Mouse (Mus musculus) MEL (cell line): ENCODE data around the gene Plcg2. TPM values are rescaled to one million over a fixed set of nuclear protein-coding genes. Genes with fewer than 3 reads are reported as not detected.
A peak's percentile ranks its signal among the peaks of the same experiment; 100 is the strongest.

Experiments
- DNase-seq: peaks from one replicate; pipeline ENCODE4 v3.0.0; 2011; ENCODE audit warnings: low read depth, low spot score
- H3K27ac ChIP-seq: 2 replicates; pipeline ENCODE4 v1.5.1; 2012; ENCODE audit warnings: low read depth, mild to moderate bottlenecking, control low read depth, low read length, moderate library complexity; ENCODE audit not compliant: control insufficient read depth
- H3K27me3 ChIP-seq, 2 experiments: fragments of 150-350 bp in 1 of 2; sonication (generic) in 1 of 2; 2 replicates each; pipeline ENCODE4 v1.6.1; 2012; ENCODE audit warnings: low read length in 2 of 2, mild to moderate bottlenecking in 2 of 2, improper control_type of control experiment in 1 of 2, moderate library complexity in 1 of 2; ENCODE audit not compliant: insufficient read depth in 2 of 2, control insufficient read depth in 1 of 2
- H3K36me3 ChIP-seq, 2 experiments: 2 replicates each; pipeline ENCODE4 v1.6.1; 2012 to 2014; ENCODE audit warnings: low read length in 2 of 2, improper control_type of control experiment in 1 of 2, inconsistent platforms in 1 of 2, mild to moderate bottlenecking in 1 of 2; ENCODE audit not compliant: insufficient read depth in 2 of 2, control insufficient read depth in 1 of 2
- H3K4me1 ChIP-seq, 2 experiments: fragments of 150-350 bp in 1 of 2; sonication (generic) in 1 of 2; 2 replicates each; pipeline ENCODE4 v1.6.1; 2012; ENCODE audit warnings: low read length in 2 of 2, improper control_type of control experiment in 1 of 2, mild to moderate bottlenecking in 1 of 2; ENCODE audit not compliant: insufficient read depth in 2 of 2, control insufficient read depth in 1 of 2
- H3K4me3 ChIP-seq, 2 experiments: fragments of 150-350 bp in 1 of 2; sonication (generic) in 1 of 2; 2 replicates each; pipeline ENCODE4 v1.5.1; 2012; ENCODE audit warnings: low read depth in 2 of 2, low read length in 2 of 2, mild to moderate bottlenecking in 2 of 2, moderate library complexity in 2 of 2, control low read depth in 1 of 2, improper control_type of control experiment in 1 of 2; ENCODE audit not compliant: control insufficient read depth in 1 of 2, insufficient read depth in 1 of 2
- H3K79me2 ChIP-seq: 2 replicates; pipeline ENCODE4 v1.6.1; 2012; ENCODE audit warnings: mild to moderate bottlenecking, low read length, moderate library complexity; ENCODE audit not compliant: control insufficient read depth, poor library complexity, insufficient read depth
- H3K9ac ChIP-seq: 2 replicates; pipeline ENCODE4 v1.6.1; 2012; ENCODE audit warnings: low read depth, mild to moderate bottlenecking, control low read depth, low read length, moderate library complexity; ENCODE audit not compliant: control insufficient read depth, poor library complexity, severe bottlenecking
- H3K9me3 ChIP-seq: fragments of 150-350 bp; sonication (generic); replicated peaks from 2 replicates; pipeline ENCODE4 v1.6.1; 2012; ENCODE audit warnings: mild to moderate bottlenecking, low read length, improper control_type of control experiment, moderate library complexity; ENCODE audit not compliant: insufficient read depth
- BHLHE40 ChIP-seq: IDR thresholded peaks from 2 replicates; pipeline ENCODE4 v1.6.1; 2012; ENCODE audit warnings: low read depth, mild to moderate bottlenecking, inconsistent platforms, low read length, improper control_type of control experiment, borderline replicate concordance
- CHD1 ChIP-seq: IDR thresholded peaks from 2 replicates; pipeline ENCODE4 v1.6.1; 2012; ENCODE audit warnings: low read depth, mild to moderate bottlenecking, inconsistent platforms, low read length, improper control_type of control experiment
- CHD2 ChIP-seq: IDR thresholded peaks from 2 replicates; pipeline ENCODE4 v1.6.1; 2011; ENCODE audit warnings: low read length, improper control_type of control experiment
- CTCF ChIP-seq, 3 experiments: IDR thresholded peaks in 2 of 3; conservative IDR thresholded peaks in 1 of 3; 2 replicates each; pipeline ENCODE4 v1.5.1; 2011 to 2012; ENCODE audit warnings: low read length in 3 of 3, low read depth in 2 of 3, mild to moderate bottlenecking in 2 of 3, improper control_type of control experiment in 1 of 3, inconsistent platforms in 1 of 3, mixed read lengths in 1 of 3, moderate library complexity in 1 of 3; ENCODE audit not compliant: control insufficient read depth in 1 of 3, insufficient read depth in 1 of 3, poor library complexity in 1 of 3, severe bottlenecking in 1 of 3
- EP300 ChIP-seq, 2 experiments: IDR thresholded peaks; 2 replicates each; pipeline ENCODE4 v1.6.1; 2011; ENCODE audit warnings: improper control_type of control experiment in 2 of 2, low read length in 2 of 2, low read depth in 1 of 2, mild to moderate bottlenecking in 1 of 2
- GATA1 ChIP-seq: IDR thresholded peaks from 2 replicates; pipeline ENCODE4 v1.6.1; 2011; ENCODE audit warnings: low read depth, low read length, improper control_type of control experiment
- JUND ChIP-seq: IDR thresholded peaks from 2 replicates; pipeline ENCODE4 v1.6.1; 2011; ENCODE audit warnings: low read depth, mild to moderate bottlenecking, improper control_type of control experiment, low read length
- MAFK ChIP-seq: IDR thresholded peaks from 2 replicates; pipeline ENCODE4 v1.6.1; 2011; ENCODE audit warnings: low read depth, mild to moderate bottlenecking, low read length, improper control_type of control experiment, borderline replicate concordance
- MEF2A ChIP-seq: IDR thresholded peaks from 2 replicates; pipeline ENCODE4 v1.6.1; 2014; ENCODE audit warnings: low read depth, mild to moderate bottlenecking, inconsistent platforms, low read length, improper control_type of control experiment; ENCODE audit not compliant: poor library complexity, insufficient replicate concordance, severe bottlenecking; ENCODE audit errors: extremely low read depth
- MYB ChIP-seq: IDR thresholded peaks from 2 replicates; pipeline ENCODE4 v1.6.1; 2011; ENCODE audit warnings: mild to moderate bottlenecking, low read depth, low read length, improper control_type of control experiment
- NRF1 ChIP-seq: IDR thresholded peaks from 2 replicates; pipeline ENCODE4 v1.6.1; 2014; ENCODE audit warnings: low read depth, mild to moderate bottlenecking, inconsistent platforms, low read length, improper control_type of control experiment, moderate library complexity; ENCODE audit not compliant: poor library complexity, insufficient read depth, severe bottlenecking
- POLR2A ChIP-seq, 2 experiments: IDR thresholded peaks; 2 replicates each; pipeline ENCODE4 v1.6.1; 2011 to 2012; ENCODE audit warnings: low read length in 2 of 2, mild to moderate bottlenecking in 2 of 2, control low read depth in 1 of 2, improper control_type of control experiment in 1 of 2, low read depth in 1 of 2, moderate library complexity in 1 of 2; ENCODE audit not compliant: control insufficient read depth in 1 of 2, insufficient read depth in 1 of 2, poor library complexity in 1 of 2
- POLR2AphosphoS2 ChIP-seq: IDR thresholded peaks from 2 replicates; pipeline ENCODE4 v1.6.1; 2011; ENCODE audit warnings: low read length, improper control_type of control experiment
- POLR2AphosphoS5 ChIP-seq: IDR thresholded peaks from 2 replicates; pipeline ENCODE4 v1.6.1; 2012; ENCODE audit warnings: low read depth, borderline replicate concordance, mild to moderate bottlenecking, inconsistent platforms, low read length, moderate library complexity, mixed read lengths
- RAD21 ChIP-seq: IDR thresholded peaks from 2 replicates; pipeline ENCODE4 v1.6.1; 2011; ENCODE audit warnings: mild to moderate bottlenecking, low read depth, low read length, improper control_type of control experiment
- RCOR1 ChIP-seq: IDR thresholded peaks from 2 replicates; pipeline ENCODE4 v1.6.1; 2012; ENCODE audit warnings: low read depth, mild to moderate bottlenecking, inconsistent platforms, low read length, improper control_type of control experiment
- SMC3 ChIP-seq: IDR thresholded peaks from 2 replicates; pipeline ENCODE4 v1.6.1; 2011; ENCODE audit warnings: low read depth, low read length, improper control_type of control experiment
- TAL1 ChIP-seq: IDR thresholded peaks from 2 replicates; pipeline ENCODE4 v1.6.1; 2012; ENCODE audit warnings: mild to moderate bottlenecking, inconsistent platforms, low read length, moderate library complexity, mixed read lengths
- TBP ChIP-seq: IDR thresholded peaks from 2 replicates; pipeline ENCODE4 v1.8.0; 2011; ENCODE audit warnings: low read depth, low read length, improper control_type of control experiment
- UBTF ChIP-seq: IDR thresholded peaks from 2 replicates; pipeline ENCODE4 v1.6.1; 2012; ENCODE audit warnings: low read depth, mild to moderate bottlenecking, inconsistent platforms, low read length, improper control_type of control experiment, moderate library complexity, borderline replicate concordance; ENCODE audit not compliant: insufficient read depth
- USF2 ChIP-seq, 2 experiments: IDR thresholded peaks; 2 replicates each; pipeline ENCODE4 v1.6.1; 2011 to 2012; ENCODE audit warnings: improper control_type of control experiment in 2 of 2, low read length in 2 of 2, borderline replicate concordance in 1 of 2, inconsistent platforms in 1 of 2, low read depth in 1 of 2, mild to moderate bottlenecking in 1 of 2; ENCODE audit not compliant: insufficient read depth in 1 of 2
- ZC3H11A ChIP-seq: IDR thresholded peaks from 2 replicates; pipeline ENCODE4 v1.6.1; 2012; ENCODE audit warnings: low read depth, mild to moderate bottlenecking, inconsistent platforms, low read length, improper control_type of control experiment
- polyA plus RNA-seq, 2 experiments: library from polyadenylated mRNA; stranded (reverse) in 1 of 2; unstranded in 1 of 2; fragments of >175 nt in 1 of 2; fragments of >200 nt in 1 of 2; gene quantifications; 2 replicates each; pipeline versions ENCODE4 v1.2.1 to v1.2.4; 2012; ENCODE audit warnings: low replicate concordance in 2 of 2, low read depth in 1 of 2; ENCODE audit not compliant: insufficient read length in 2 of 2, insufficient read depth in 1 of 2, missing spikeins in 1 of 2
- total RNA-seq: library from RNA; depleted of rRNA; stranded (reverse); fragments of 300-350 nt; gene quantifications from 2 replicates; pipeline ENCODE4 v1.2.3, GENCODE M21; 2012

Plcg2 gene
- total and polyA plus RNA-seq, 3 experiments: 21.0 to 78.7 (median 23.3) TPM

GRCm38 (mm10) chr8:117645486-117645885, 147.4 kb downstream of the Plcg2 start:
- no peaks in the 10 kb centered on the region for H3K27me3 ChIP-seq
- no peak overlapping the region for H3K27ac ChIP-seq
- no peak overlapping the region for H3K4me3 ChIP-seq
- H3K79me2 ChIP-seq: no peaks in the 10 kb centered on the region
- TF ChIP-seq EP300 (IDR thresholded peaks at IDR 0.05; ENCODE audit: low read depth in 1 of 2, low read length in 2 of 2) (no peak), POLR2AphosphoS5 (no peak)
- H3K9ac ChIP-seq: no peak overlapping the region
- H3K4me1 ChIP-seq: no peaks in the 10 kb centered on the region
- no peak for DNase-seq
- H3K9me3 ChIP-seq: no peaks in the 10 kb centered on the region
- no peaks in the 10 kb centered on the region for H3K36me3 ChIP-seq

GRCm38 (mm10) chr8:117646020-117646419, 147.9 kb downstream of the Plcg2 start:
- Histone ChIP-seq H3K9me3 (no peaks in the 10 kb centered on the region), H3K27ac (no peak overlapping the region)

GRCm38 (mm10) chr8:117646440-117646839, 148.3 kb downstream of the Plcg2 start:
- H3K27me3 ChIP-seq: no peaks in the 10 kb centered on the region
- H3K36me3 ChIP-seq: no peaks in the 10 kb centered on the region
- H3K9me3 ChIP-seq: no peaks in the 10 kb centered on the region
- H3K27ac ChIP-seq: no peak overlapping the region
- no peaks in the 10 kb centered on the region for H3K79me2 ChIP-seq
- no peak overlapping the region for H3K4me3 ChIP-seq
- H3K4me1 ChIP-seq: no peaks in the 10 kb centered on the region
- TF ChIP-seq JUND: no peak
- no peak for TF ChIP-seq MEF2A
- no peak for TF ChIP-seq POLR2AphosphoS2
- TF ChIP-seq BHLHE40: no peak
- no peak for TF ChIP-seq TAL1
- TF ChIP-seq MYB: no peak
- TF ChIP-seq GATA1: no peak
- no peak for TF ChIP-seq CHD1
- TF ChIP-seq USF2 (IDR thresholded peaks at IDR 0.05; ENCODE audit: borderline replicate concordance in 1 of 2, insufficient read depth in 1 of 2, low read depth in 1 of 2, low read length in 2 of 2): no peak
- TF ChIP-seq MAFK: no peak
- TF ChIP-seq CHD2: no peak
- TF ChIP-seq NRF1: no peak
- TF ChIP-seq UBTF: no peak
- TF ChIP-seq TBP: no peak
- TF ChIP-seq POLR2A (IDR thresholded peaks at IDR 0.05; ENCODE audit: control insufficient read depth in 1 of 2, insufficient read depth in 1 of 2, low read depth in 1 of 2, low read length in 2 of 2, poor library complexity in 1 of 2): no peak
- TF ChIP-seq, all 39 proteins: peak for 0
- no peak overlapping the region for H3K9ac ChIP-seq
- no peak for DNase-seq

More at GRCm38 (mm10) chr8:117646020-117646419, 147.9 kb downstream of the Plcg2 start:
- peak; percentile 62 for DNase-seq
- H3K4me3 ChIP-seq: no peak overlapping the region
- H3K36me3 ChIP-seq: no peaks in the 10 kb centered on the region
- H3K9ac ChIP-seq: no peak overlapping the region
- H3K4me1 ChIP-seq: no peaks in the 10 kb centered on the region
- peak; percentile 71 for TF ChIP-seq SMC3
- TF ChIP-seq MYB: no peak
- peak; percentile 64 for TF ChIP-seq ZC3H11A
- peak; percentile 72 to 86 (median 73) for TF ChIP-seq CTCF (IDR thresholded peaks at IDR 0.05 in 2 of 3, conservative IDR thresholded peaks at IDR 0.05 in 1 of 3; ENCODE audit: control insufficient read depth in 1 of 3, insufficient read depth in 1 of 3, low read depth in 2 of 3, low read length in 3 of 3, poor library complexity in 1 of 3, severe bottlenecking in 1 of 3)
- peak; percentile 78 for TF ChIP-seq RAD21
- TF ChIP-seq RCOR1: no peak
- H3K27me3 ChIP-seq: no peaks in the 10 kb centered on the region
- H3K79me2 ChIP-seq: no peaks in the 10 kb centered on the region
